Mouse (Mus musculus) left cerebral cortex, adult 11 months (tissue): ENCODE measurements at regions not wholly inside any gene's neighbourhood (a gene's known extent, or its start where the extent isn't known, plus 50 kb on each side); places are given as distances from the start of the nearest gene placed in this dataset.
"Not testable (repeated sequence)": the region's sequence is repeated elsewhere in the genome, so short reads cannot be mapped to it uniquely, and the experiment has no call there.

Experiments used
- DNase-seq: peaks from one replicate; pipeline ENCODE4 v3.0.0; 2022; ENCODE audit warnings: low spot score

DNA sequence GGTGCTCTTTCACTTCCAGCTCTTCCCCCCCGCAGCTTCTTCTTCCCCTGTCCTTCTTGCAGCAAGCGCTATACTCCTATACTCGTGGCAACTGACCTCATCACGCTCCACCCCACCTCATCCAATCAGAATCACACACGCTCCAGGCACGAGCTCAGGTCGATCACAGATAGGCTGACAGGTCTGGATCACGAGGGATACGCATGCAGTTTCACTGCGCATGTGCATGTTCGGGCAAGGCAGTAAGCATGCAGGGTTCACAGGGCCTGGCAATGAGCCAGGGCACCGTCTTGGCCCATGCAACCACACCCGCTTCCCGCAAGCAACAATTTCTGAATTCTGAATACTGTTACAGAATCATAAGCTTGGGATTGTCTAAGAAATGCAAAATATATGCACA is 701.9 kb downstream of the Trib2 start:
- no peak for DNase-seq

DNA sequence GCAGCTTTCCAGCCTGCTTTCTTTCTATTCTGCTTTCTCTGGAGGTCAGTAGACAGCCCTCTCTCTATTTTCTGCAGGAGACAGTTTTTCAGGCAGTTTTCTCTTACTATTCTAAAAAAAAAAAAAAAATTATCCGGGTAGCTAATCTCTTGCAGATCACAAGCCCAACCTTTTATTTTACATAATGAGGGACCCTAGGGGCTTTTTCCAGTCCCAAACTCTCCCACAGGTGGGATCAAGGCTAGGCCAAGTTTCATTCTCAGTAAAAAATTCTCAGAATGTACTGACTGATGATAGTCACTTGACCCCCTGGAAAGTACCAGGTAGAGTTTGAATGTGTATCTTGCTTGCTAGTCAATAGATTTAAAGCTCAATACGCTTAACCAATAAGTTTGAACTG is 705.7 kb downstream of the Trib2 start:
- no peak for DNase-seq

DNA sequence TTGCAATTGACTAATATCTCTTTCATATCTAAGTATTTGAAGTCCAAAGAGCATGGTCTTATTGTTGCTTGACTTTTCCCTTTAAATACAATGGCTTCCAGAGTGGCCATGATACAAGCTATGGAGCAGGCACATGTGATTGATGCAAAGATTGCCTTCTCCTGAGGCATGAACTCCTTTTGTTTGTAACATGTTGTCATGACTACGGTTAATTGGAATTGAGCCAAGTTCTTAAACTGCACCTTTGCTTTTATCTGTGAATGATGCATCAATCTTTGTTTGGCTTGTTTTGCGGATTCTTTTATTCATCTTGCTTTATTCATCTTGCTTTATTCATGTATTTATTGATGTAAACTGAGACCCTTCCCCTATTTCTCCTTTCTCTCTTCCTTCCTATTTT is 711.8 kb downstream of the Trib2 start:
- no peak for DNase-seq

DNA sequence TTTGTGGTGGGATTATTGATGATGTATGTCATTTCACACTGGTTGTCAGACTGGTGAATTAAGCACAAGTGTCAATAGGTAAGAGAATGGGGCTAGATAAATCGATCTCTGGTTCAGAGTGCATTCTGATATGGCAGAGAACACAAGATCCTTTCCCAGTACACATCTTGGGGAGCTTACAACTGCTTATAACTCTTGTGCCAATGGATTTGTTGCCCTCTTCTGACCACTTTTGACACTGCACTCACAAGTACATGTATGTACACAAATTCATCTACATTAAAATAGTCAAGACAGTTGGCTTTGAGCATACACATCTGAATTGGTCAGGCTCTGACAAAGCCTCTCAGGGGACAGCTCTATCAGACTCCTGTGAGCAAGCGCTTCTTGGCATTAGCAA is 738.1 kb downstream of the Trib2 start:
- peak; percentile 22 for DNase-seq

DNA sequence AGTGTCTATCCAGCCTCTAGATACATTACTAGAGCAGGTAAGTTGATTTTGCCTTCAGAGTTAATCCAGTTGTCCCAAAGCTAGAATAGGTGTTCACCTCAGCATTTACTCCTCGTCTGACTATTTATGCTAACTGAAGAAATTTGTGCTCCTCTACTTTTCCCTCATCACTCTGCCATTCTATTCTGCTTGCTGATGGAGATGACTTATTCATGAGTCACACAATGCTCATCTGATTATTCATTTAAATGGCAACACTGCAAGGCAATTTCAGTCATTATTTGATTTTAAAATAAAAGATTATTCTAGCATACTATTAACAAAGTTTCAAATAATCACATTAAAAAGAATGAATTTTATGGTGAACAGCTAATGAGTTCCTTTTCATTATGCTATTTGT is 752.4 kb downstream of the Trib2 start:
- no peak for DNase-seq

DNA sequence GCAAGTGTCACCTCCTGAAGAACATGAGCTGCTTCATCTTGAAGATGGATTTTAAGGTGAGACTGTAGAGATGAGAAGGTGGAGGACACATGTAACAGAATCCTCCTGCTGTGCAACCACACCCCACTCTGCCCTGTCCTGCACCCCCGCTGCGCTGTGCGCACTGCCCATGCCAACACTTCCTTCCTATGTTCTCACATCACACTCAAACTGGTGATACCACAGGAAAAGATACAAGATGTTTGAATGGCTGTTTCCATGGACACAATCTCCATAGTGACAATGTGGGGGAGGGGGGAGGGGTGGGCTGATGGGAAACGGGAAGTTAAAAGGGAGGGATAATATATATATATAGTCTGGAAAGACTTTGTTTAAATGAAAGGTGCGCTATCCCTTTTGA is 765.3 kb downstream of the Trib2 start:
- no peak for DNase-seq

DNA sequence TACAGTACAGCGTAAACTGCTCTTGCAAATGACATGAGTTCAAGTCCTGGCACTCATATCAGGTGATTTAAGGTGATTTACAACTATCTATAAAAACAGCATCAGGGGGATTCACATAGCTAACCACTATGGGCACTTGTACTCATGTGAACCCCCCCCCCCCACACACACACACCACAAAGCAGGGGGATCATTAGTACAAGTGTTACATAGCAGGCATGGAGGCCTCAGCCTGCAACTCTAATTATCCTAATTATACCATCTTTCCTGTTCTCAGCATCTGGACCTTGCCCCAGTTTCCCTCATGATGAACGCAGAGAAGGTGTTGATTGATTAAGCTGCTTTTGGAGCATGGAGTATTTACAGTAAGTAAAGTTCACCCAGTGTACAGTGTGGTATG is 773.5 kb downstream of the Trib2 start:
- no peak for DNase-seq

DNA sequence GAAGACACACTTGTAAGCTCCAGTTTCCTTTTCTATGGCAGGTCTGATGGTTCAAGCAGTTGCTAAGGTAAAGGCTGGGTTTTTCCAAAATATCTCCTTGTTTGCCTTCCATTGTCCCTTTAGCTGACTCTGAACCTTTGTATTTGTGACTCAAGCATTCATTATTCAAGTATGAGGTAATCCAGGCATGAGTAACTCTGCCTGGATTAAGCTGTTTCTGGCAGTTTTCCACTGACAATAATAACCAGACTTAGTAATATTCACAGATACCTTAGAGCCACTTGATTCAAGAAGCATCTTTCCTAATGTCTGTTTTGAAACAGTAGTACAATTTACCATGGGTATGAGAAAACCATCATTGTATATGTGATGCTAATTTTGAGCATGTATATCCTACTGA is 805.6 kb downstream of the Trib2 start:
- DNase-seq, result no peak

DNA sequence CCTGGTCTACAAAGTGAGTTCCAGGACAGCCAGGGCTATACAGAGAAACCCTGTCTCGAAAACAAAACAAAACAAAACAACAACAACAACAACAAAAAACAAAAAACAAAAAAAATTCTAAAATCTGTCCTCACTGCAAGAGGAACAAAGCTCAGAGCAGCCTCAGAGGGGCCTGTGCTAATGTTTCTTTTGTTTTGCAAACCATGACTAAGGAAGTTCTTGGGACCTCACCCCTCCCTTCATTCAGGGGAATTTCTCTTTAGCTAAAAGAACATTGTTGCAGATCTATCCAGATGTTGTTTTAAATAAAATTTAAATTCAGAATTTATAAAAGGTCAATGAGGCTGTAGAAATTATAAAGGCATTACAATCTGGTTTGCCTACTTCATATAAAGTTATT is 814.3 kb downstream of the Trib2 start:
- not testable (repeated sequence) for DNase-seq
